Mouse (Mus musculus) WW6 (cell line): ENCODE data around the gene Nufip2.
"Not testable (repeated sequence)": the region's sequence is repeated elsewhere in the genome, so short reads cannot be mapped to it uniquely, and the experiment has no call there.

Experiments
- DNase-seq: peaks from one replicate; pipeline ENCODE4 v3.0.0-alpha.2; 2013; ENCODE audit warnings: low read depth, low spot score

The Nufip2 gene

GRCm38 (mm10) chr11:77709039-77709438 lies 23.1 kb downstream of the Nufip2 start:
- no peak for DNase-seq

GRCm38 (mm10) chr11:77713736-77714135 lies 27.8 kb downstream of the Nufip2 start:
- no peak for DNase-seq

GRCm38 (mm10) chr11:77719055-77719454 lies 33.1 kb downstream of the Nufip2 start:
- no peak for DNase-seq

- no peak for DNase-seq
Measured at GRCm38 (mm10) chr11:77721389-77721788, 35.4 kb downstream of the Nufip2 start.

GRCm38 (mm10) chr11:77724766-77725165 lies 38.8 kb downstream of the Nufip2 start:
- no peak for DNase-seq

- no peak for DNase-seq
Measured at GRCm38 (mm10) chr11:77725183-77725582, 39.2 kb downstream of the Nufip2 start, which contains the start of gene Cryba1. Gene Cryba1 (minus strand): TSS chr11:77725283.

GRCm38 (mm10) chr11:77728587-77728986 lies 42.6 kb downstream of the Nufip2 start:
- no peak for DNase-seq

GRCm38 (mm10) chr11:77737289-77737688 lies 51.3 kb downstream of the Nufip2 start:
- peak; percentile 81 for DNase-seq

- DNase-seq: no peak
Measured at GRCm38 (mm10) chr11:77738555-77738954, 52.6 kb downstream of the Nufip2 start.

- DNase-seq: no peak
Measured at GRCm38 (mm10) chr11:77743966-77744365, 58.0 kb downstream of the Nufip2 start.

DNA sequence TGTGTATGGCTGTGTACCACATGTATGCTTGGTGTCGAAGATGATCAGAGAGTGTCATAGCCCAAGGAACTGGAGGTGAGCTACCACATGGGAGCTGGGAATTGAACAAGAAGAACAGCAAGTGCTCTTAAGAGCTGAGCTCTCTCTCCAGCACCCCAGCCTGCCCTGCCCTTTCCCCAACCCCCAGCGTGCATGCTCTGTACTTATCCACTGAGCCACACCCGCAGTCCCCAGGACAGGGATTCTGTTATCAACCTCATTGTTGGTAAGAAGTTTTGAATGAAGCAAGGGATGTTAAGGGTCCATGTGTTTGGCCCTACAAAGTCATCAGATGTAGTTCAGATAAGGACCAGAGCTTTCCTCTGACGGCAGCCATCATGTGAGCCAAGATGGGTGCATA lies 60.7 kb downstream of the Nufip2 start:
- DNase-seq: no peak

DNA sequence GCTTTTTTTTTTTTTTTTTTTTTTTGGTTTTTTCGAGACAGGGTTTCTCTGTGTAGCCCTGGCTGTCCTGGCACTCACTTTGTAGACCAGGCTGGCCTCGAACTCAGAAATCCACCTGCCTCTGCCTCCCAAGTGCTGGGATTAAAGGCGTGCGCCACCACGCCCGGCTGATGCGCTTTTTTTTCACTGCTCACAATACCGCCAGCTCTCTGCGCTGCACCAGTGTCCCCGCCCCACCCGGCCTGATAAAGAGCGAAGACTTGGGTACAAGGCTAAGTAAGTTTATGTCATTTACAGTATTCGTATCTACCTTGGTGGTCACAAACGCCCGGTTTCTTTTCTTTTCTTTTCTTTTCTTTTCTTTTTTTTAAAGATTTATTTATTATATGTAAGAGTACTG lies 61.1 kb downstream of the Nufip2 start:
- DNase-seq: not testable (repeated sequence)

DNA sequence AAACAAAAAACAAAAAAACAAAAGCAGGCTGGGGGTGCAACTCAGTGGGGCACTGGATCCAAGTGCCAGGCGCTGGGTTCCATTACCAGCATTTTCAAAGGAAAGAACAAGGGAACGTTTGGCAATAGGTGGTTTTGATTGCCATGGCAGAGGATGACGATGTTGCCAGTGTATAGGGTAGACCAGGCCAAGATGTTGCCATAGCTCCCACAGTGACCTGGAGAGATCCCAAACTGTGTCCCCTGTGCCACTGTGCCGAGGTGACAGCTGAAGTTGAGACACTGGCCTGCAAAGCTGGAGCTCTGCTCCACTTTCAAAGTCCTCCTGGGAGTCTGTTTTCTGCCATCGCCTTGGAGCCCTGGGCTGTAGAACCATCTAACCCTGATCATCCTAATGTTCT lies 63.0 kb downstream of the Nufip2 start:
- no peak for DNase-seq

GRCm38 (mm10) chr11:77752525-77752924 lies 66.6 kb downstream of the Nufip2 start:
- no peak for DNase-seq

DNA sequence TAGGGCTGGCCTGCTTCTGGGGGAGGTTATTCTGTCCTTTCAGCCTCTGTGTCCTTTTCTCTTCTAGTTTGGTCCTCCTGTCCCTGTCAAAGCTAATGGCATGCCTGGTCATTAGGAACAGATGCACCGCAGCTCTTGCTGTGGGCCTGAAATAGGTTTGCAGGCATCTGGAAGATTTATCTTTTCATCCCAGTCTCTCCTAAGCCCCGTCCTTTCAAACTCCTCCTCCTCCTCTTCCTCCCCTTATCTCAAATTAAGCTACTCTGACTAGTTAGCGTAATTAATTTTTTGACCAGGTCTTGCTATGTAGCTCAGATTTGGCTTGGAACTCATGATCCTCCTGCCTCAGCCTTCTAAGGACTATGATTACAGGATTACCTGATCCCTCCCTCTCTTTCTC lies 67.5 kb downstream of the Nufip2 start:
- no peak for DNase-seq

- no peak for DNase-seq
Measured at GRCm38 (mm10) chr11:77760031-77760430, 74.1 kb downstream of the Nufip2 start.

GRCm38 (mm10) chr11:77762783-77763672 lies 77.1 kb downstream of the Nufip2 start, which contains the start of gene Myo18a:
Gene Myo18a (plus strand): TSS chr11:77763246.
- no peak for DNase-seq

GRCm38 (mm10) chr11:77763673-77764340 lies 77.9 kb downstream of the Nufip2 start:
- DNase-seq: no peak

GRCm38 (mm10) chr11:77764694-77765458 lies 78.9 kb downstream of the Nufip2 start:
- no peak for DNase-seq

GRCm38 (mm10) chr11:77765459-77765777 lies 79.5 kb downstream of the Nufip2 start:
- no peak for DNase-seq

DNA sequence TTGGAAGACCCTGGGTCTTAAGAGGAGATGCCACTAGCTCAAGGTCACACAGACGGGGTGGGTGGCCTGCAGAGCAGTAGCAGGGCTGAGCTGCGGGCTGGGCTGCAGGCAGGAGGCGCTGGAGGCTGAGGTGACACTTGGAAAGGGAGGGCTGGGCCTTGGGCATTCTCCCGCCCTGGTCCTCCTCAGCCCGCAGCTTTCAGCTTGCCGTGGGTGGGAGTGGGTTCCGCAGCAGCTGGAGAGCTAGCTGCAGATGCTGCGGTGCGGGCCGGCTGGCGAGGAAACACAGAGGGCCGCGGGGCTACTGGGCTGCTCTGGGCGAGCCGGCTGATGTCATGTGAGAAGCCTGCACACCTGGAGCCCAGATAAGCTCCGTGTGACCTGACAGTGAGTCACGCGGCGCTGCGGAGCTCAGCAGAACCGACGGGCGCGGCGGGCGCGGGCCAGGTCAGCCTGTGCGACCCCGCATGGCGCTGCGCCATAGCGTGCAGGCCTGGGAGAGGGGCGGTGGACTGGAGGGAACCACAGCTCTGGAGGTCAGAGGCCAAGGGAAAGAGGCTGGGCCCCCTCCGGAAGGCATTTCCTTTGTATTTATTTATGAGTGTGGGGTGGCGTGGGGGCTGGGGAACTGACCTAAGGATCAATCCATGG lies 80.5 kb downstream of the Nufip2 start:
- DNase-seq: no peak

- no peak for DNase-seq
Measured at GRCm38 (mm10) chr11:77769496-77769895, 83.5 kb downstream of the Nufip2 start.
